Mouse (Mus musculus) hindbrain, embryonic 16.5 days (tissue): ENCODE results near the gene Dync2li1. TPM values are rescaled to one million over a fixed set of nuclear protein-coding genes. Genes with fewer than 3 reads are reported as not detected.

Experiments used
- ATAC-seq: fragments of 200-750 bp; cut with Nextera tagmentation; 2 replicates; pipeline ENCODE4 v1.8.0; 2017; ENCODE audit warnings: moderate TSS enrichment, moderate library complexity
- H3K27ac ChIP-seq: fragments of 300-500 bp; sonication (generic); 2 replicates; pipeline ENCODE4 v1.5.1; 2014; ENCODE audit warnings: low read depth, mild to moderate bottlenecking, control low read depth, low read length, moderate library complexity
- H3K27me3 ChIP-seq: fragments of 300-500 bp; sonication (generic); replicated peaks from 2 replicates; pipeline ENCODE4 v1.6.1; 2014; ENCODE audit warnings: low read length; ENCODE audit not compliant: control insufficient read depth, insufficient read depth
- H3K36me3 ChIP-seq: fragments of 300-500 bp; sonication (generic); 2 replicates; pipeline ENCODE4 v1.6.1; 2014; ENCODE audit warnings: mild to moderate bottlenecking, low read length, moderate library complexity, mixed read lengths; ENCODE audit not compliant: control insufficient read depth, insufficient read depth
- H3K4me1 ChIP-seq: fragments of 300-500 bp; sonication (generic); 2 replicates; pipeline ENCODE4 v1.6.1; 2014; ENCODE audit warnings: low read depth, low read length; ENCODE audit not compliant: control insufficient read depth, insufficient read depth
- H3K4me2 ChIP-seq: fragments of 300-500 bp; sonication (generic); 2 replicates; pipeline ENCODE4 v1.6.1; 2014; ENCODE audit warnings: mild to moderate bottlenecking, low read length, control low read depth, moderate library complexity
- H3K4me3 ChIP-seq: fragments of 300-500 bp; sonication (generic); 2 replicates; pipeline ENCODE4 v1.5.1; 2014; ENCODE audit warnings: mild to moderate bottlenecking, low read length, control low read depth, moderate library complexity
- H3K9ac ChIP-seq: fragments of 300-500 bp; sonication (generic); 2 replicates; pipeline ENCODE4 v1.6.1; 2014; ENCODE audit warnings: low read depth, mild to moderate bottlenecking, control low read depth, low read length, moderate library complexity
- H3K9me3 ChIP-seq: fragments of 300-500 bp; sonication (generic); 2 replicates; pipeline ENCODE4 v1.6.1; 2014; ENCODE audit warnings: mild to moderate bottlenecking, low read length, moderate library complexity; ENCODE audit not compliant: control insufficient read depth
- WGBS: fragments of 180-500 bp; shearing (Covaris S2); extraction: QIAGEN DNeasy Blood & Tissue Kit; methylation state at CpG from one replicate; pipeline ENCODE4 v1.1.7; 2014; 5-methylcytosine and 5-hydroxymethylcytosine counted together
- polyA plus RNA-seq: library from polyadenylated mRNA; unstranded; fragments of >200 nt; fragmentation: Nextera tagmentation; extraction: Ambion mirVana; gene quantifications from 2 replicates; pipeline ENCODE4 v1.2.1, GENCODE M21; 2015

Gene Dync2li1
- polyA plus RNA-seq, 1 experiment from 2014 or later, result 39.0 TPM

- Histone ChIP-seq H3K36me3 (peaks cover 2% of the 10 kb centered on the region; the same call in 1 of the 2 replicates), H3K4me2 (no peak overlapping the region), H3K9ac (no peak overlapping the region), H3K4me3 (no peak overlapping the region), H3K27ac (no peak overlapping the region), H3K4me1 (no peaks in the 10 kb centered on the region), H3K27me3 (no peaks in the 10 kb centered on the region), H3K9me3 (no peaks in the 10 kb centered on the region)
- 85% methylated on average over 13 of the region's 13 CpGs for WGBS
- ATAC-seq, result no peak
Observed at GRCm38 (mm10) chr17:84633443-84633842, 7.1 kb downstream of the Dync2li1 start.

- 47% methylated on average over 8 of the region's 8 CpGs for WGBS
- H3K4me2 ChIP-seq, result no peak overlapping the region
- no peaks in the 10 kb centered on the region for H3K9me3 ChIP-seq
- peaks cover 2% of the 10 kb centered on the region; the same call in 1 of the 2 replicates for H3K36me3 ChIP-seq
- H3K27me3 ChIP-seq, result no peaks in the 10 kb centered on the region
- no peak overlapping the region for H3K9ac ChIP-seq
- no peak overlapping the region for H3K27ac ChIP-seq
- H3K4me1 ChIP-seq, result no peaks in the 10 kb centered on the region
- H3K4me3 ChIP-seq, result no peak overlapping the region
- no peak for ATAC-seq
Observed at GRCm38 (mm10) chr17:84636328-84636727, 10.0 kb downstream of the Dync2li1 start.

- H3K4me2 ChIP-seq, result no peak overlapping the region
- H3K36me3 ChIP-seq, result peaks cover 2% of the 10 kb centered on the region; the same call in 1 of the 2 replicates
- no peaks in the 10 kb centered on the region for H3K9me3 ChIP-seq
- H3K27ac ChIP-seq, result no peak overlapping the region
- H3K9ac ChIP-seq, result no peak overlapping the region
- ATAC-seq, result no peak
- no peaks in the 10 kb centered on the region for H3K27me3 ChIP-seq
- WGBS, result 90% methylated on average over 6 of the region's 6 CpGs
- H3K4me1 ChIP-seq, result no peaks in the 10 kb centered on the region
- H3K4me3 ChIP-seq, result no peak overlapping the region
Observed at GRCm38 (mm10) chr17:84637971-84638370, 11.7 kb downstream of the Dync2li1 start.

- H3K9ac ChIP-seq, result no peak overlapping the region
Observed at GRCm38 (mm10) chr17:84639796-84640378, 13.6 kb downstream of the Dync2li1 start.

GRCm38 (mm10) chr17:84641893-84642292 is 15.6 kb downstream of the Dync2li1 start:
- Histone ChIP-seq H3K27ac (no peak overlapping the region), H3K27me3 (no peaks in the 10 kb centered on the region), H3K9me3 (no peaks in the 10 kb centered on the region), H3K36me3 (no peaks in the 10 kb centered on the region; the same call in 1 of the 2 replicates), H3K9ac (no peak overlapping the region), H3K4me3 (no peak overlapping the region), H3K4me1 (no peaks in the 10 kb centered on the region), H3K4me2 (no peak overlapping the region)
- ATAC-seq, result no peak
- 36% methylated on average over 3 of the region's 3 CpGs for WGBS

More at GRCm38 (mm10) chr17:84639796-84640378, 13.6 kb downstream of the Dync2li1 start:
- H3K4me2 ChIP-seq, result no peak overlapping the region
- no peaks in the 10 kb centered on the region; the same call in 1 of the 2 replicates for H3K36me3 ChIP-seq
- no peak overlapping the region for H3K4me3 ChIP-seq
- H3K27ac ChIP-seq, result no peak overlapping the region
- 60% methylated on average over 10 of the region's 10 CpGs for WGBS
- H3K4me1 ChIP-seq, result no peaks in the 10 kb centered on the region
- H3K27me3 ChIP-seq, result no peaks in the 10 kb centered on the region
- ATAC-seq, result no peak
- no peaks in the 10 kb centered on the region for H3K9me3 ChIP-seq

GRCm38 (mm10) chr17:84642324-84642723 is 16.0 kb downstream of the Dync2li1 start:
- Histone ChIP-seq H3K27me3 (no peaks in the 10 kb centered on the region), H3K4me3 (no peak overlapping the region), H3K4me2 (no peak overlapping the region), H3K9me3 (no peaks in the 10 kb centered on the region), H3K9ac (no peak overlapping the region), H3K36me3 (no peaks in the 10 kb centered on the region), H3K4me1 (no peaks in the 10 kb centered on the region), H3K27ac (no peak overlapping the region)
- ATAC-seq, result no peak
- 89% methylated on average over 9 of the region's 9 CpGs for WGBS

- ATAC-seq, result no peak
- H3K36me3 ChIP-seq, result no peaks in the 10 kb centered on the region
Observed at GRCm38 (mm10) chr17:84644292-84645050, 18.2 kb downstream of the Dync2li1 start.

GRCm38 (mm10) chr17:84645119-84645518 is 18.8 kb downstream of the Dync2li1 start:
- Histone ChIP-seq H3K9ac (no peak overlapping the region), H3K4me3 (no peak overlapping the region), H3K27ac (no peak overlapping the region), H3K36me3 (no peaks in the 10 kb centered on the region), H3K4me2 (no peak overlapping the region), H3K9me3 (no peaks in the 10 kb centered on the region), H3K27me3 (no peaks in the 10 kb centered on the region), H3K4me1 (no peaks in the 10 kb centered on the region)
- ATAC-seq, result no peak
- 38% methylated on average over 9 of the region's 9 CpGs for WGBS

More at GRCm38 (mm10) chr17:84644292-84645050, 18.2 kb downstream of the Dync2li1 start:
- no peaks in the 10 kb centered on the region for H3K27me3 ChIP-seq
- no peak overlapping the region for H3K4me3 ChIP-seq
- H3K9me3 ChIP-seq, result no peaks in the 10 kb centered on the region
- H3K9ac ChIP-seq, result no peak overlapping the region
- WGBS, result 67% methylated on average over 16 of the region's 16 CpGs
- no peak overlapping the region for H3K4me2 ChIP-seq
- H3K4me1 ChIP-seq, result no peaks in the 10 kb centered on the region
- H3K27ac ChIP-seq, result no peak overlapping the region

GRCm38 (mm10) chr17:84645894-84646293 is 19.6 kb downstream of the Dync2li1 start:
- no peak overlapping the region for H3K9ac ChIP-seq
- no peak overlapping the region for H3K27ac ChIP-seq
- H3K36me3 ChIP-seq, result no peaks in the 10 kb centered on the region
- no peaks in the 10 kb centered on the region for H3K4me1 ChIP-seq
- 21% methylated on average over 5 of the region's 7 CpGs for WGBS
- H3K4me2 ChIP-seq, result no peak overlapping the region
- ATAC-seq, result no peak
- H3K9me3 ChIP-seq, result no peaks in the 10 kb centered on the region
- no peaks in the 10 kb centered on the region for H3K27me3 ChIP-seq
- no peak overlapping the region for H3K4me3 ChIP-seq
